Mouse (Mus musculus) right cerebral cortex, postnatal 10 days (tissue): ENCODE results near the gene Mrpl9.

Experiments used
- DNase-seq, 2 experiments: peaks; one replicate each; pipeline ENCODE4 v3.0.0; 2021; ENCODE audit warnings: low spot score in 2 of 2

Gene Mrpl9

GRCm38 (mm10) chr3:94442951-94443596 lies at the start of gene Mrpl9:
Gene Mrpl9 (plus strand): TSS chr3:94443318.
- DNase-seq = peak; percentile 96 to 97

- DNase-seq = no peak
Measured at GRCm38 (mm10) chr3:94396336-94396735, 46.8 kb upstream of the Mrpl9 start.

- no peak for DNase-seq
Measured at GRCm38 (mm10) chr3:94396851-94397250, 46.3 kb upstream of the Mrpl9 start.

GRCm38 (mm10) chr3:94398217-94398616 lies 44.9 kb upstream of the Mrpl9 start, which contains the start of gene Lingo4:
Gene Lingo4 (plus strand): TSS chr3:94398517.
- no peak for DNase-seq

GRCm38 (mm10) chr3:94398943-94399481 lies 44.1 kb upstream of the Mrpl9 start:
- DNase-seq = peak; percentile 62 to 64

GRCm38 (mm10) chr3:94399663-94400310 lies 43.3 kb upstream of the Mrpl9 start:
- DNase-seq = no peak

GRCm38 (mm10) chr3:94402451-94402850 lies 40.7 kb upstream of the Mrpl9 start:
- DNase-seq = no peak

- peak; percentile 58 to 69 for DNase-seq
Measured at GRCm38 (mm10) chr3:94404366-94405054, 38.6 kb upstream of the Mrpl9 start.

- DNase-seq = no peak
Measured at GRCm38 (mm10) chr3:94405561-94405960, 37.6 kb upstream of the Mrpl9 start.

- DNase-seq = no peak
Measured at GRCm38 (mm10) chr3:94412530-94412929, 30.6 kb upstream of the Mrpl9 start.

- DNase-seq = peak; percentile 100
Measured at GRCm38 (mm10) chr3:94413031-94413679, 30.0 kb upstream of the Mrpl9 start, which contains the start of gene Tdrkh. Gene Tdrkh (plus strand): TSS chr3:94413273.

GRCm38 (mm10) chr3:94430980-94431379 lies 12.1 kb upstream of the Mrpl9 start:
- no peak for DNase-seq

- no peak for DNase-seq
Measured at GRCm38 (mm10) chr3:94434305-94434704, 8.8 kb upstream of the Mrpl9 start.

GRCm38 (mm10) chr3:94436420-94436819 lies 6.7 kb upstream of the Mrpl9 start:
- no peak for DNase-seq

- no peak for DNase-seq
Measured at GRCm38 (mm10) chr3:94441182-94441581, 1.9 kb upstream of the Mrpl9 start.

- no peak for DNase-seq
Measured at GRCm38 (mm10) chr3:94443597-94443964, 463 bp downstream of the Mrpl9 start, which contains the start of gene Oaz3. Gene Oaz3 (minus strand): TSS chr3:94443915.

- no peak for DNase-seq
Measured at GRCm38 (mm10) chr3:94449377-94449776, 6.3 kb downstream of the Mrpl9 start.

GRCm38 (mm10) chr3:94456529-94457000 lies 13.4 kb downstream of the Mrpl9 start:
- DNase-seq = peak; percentile 92 to 93

GRCm38 (mm10) chr3:94457055-94457454 lies 13.9 kb downstream of the Mrpl9 start:
- DNase-seq = no peak

GRCm38 (mm10) chr3:94459834-94460233 lies 16.7 kb downstream of the Mrpl9 start:
- no peak for DNase-seq

GRCm38 (mm10) chr3:94463926-94464578 lies 20.9 kb downstream of the Mrpl9 start:
- DNase-seq = peak; percentile 60 to 76
